Mouse (Mus musculus): ENCODE data around the gene Gm20747.
"Not testable (repeated sequence)": the region's sequence is repeated elsewhere in the genome, so short reads cannot be mapped to it uniquely, and the experiment has no call there.

The Gm20747 gene

GRCm38 (mm10) chrY:53418191-53418590 lies at the start of gene Gm20747:
Gm20747 (minus strand) TSS chrY:53418291.
- not testable (repeated sequence) for DNase-seq (ENCODE audit: low spot score in 2 of 2)
